Mouse (Mus musculus): ENCODE measurements at regions not wholly inside any gene's neighbourhood (a gene's known extent, or its start where the extent isn't known, plus 50 kb on each side); places are given as distances from the start of the nearest gene placed in this dataset.

GRCm38 (mm10) chr5:64704144-64704543 is 99.0 kb upstream of the Klf3 start:
- TF ChIP-seq CEBPB (IDR thresholded peaks at IDR 0.05; ENCODE audit: low read depth) (no peak), USF1 (IDR thresholded peaks at IDR 0.05; ENCODE audit: low read depth) (no peak), MYOD1 (IDR thresholded peaks at IDR 0.05; ENCODE audit: control insufficient read depth, insufficient read length, low read depth) (no peak), CTCF (IDR thresholded peaks at IDR 0.05; ENCODE audit: control insufficient read depth, insufficient read depth, insufficient read length) (no peak), MAX (IDR thresholded peaks at IDR 0.05) (no peak), FOSL1 (IDR thresholded peaks at IDR 0.05; ENCODE audit: insufficient read depth, low read length, poor library complexity, severe bottlenecking) (no peak), MYOG (IDR thresholded peaks at IDR 0.05; ENCODE audit: control insufficient read depth, extremely low read depth, insufficient read length) (no peak)
